Mouse (Mus musculus) cerebellum, adult (tissue): Measurements from ENCODE around the gene Washc4.
A peak's percentile ranks its signal among the peaks of the same experiment; 100 is the strongest.

Experiments used
- ATAC-seq: cut with Nextera tagmentation; 2 replicates; pipeline ENCODE4 v1.9.2; 2017; ENCODE audit warnings: mild to moderate bottlenecking, moderate library complexity, mixed read lengths; ENCODE audit not compliant: insufficient number of reproducible peaks, low FRiP score, low TSS enrichment

Gene Washc4

DNA sequence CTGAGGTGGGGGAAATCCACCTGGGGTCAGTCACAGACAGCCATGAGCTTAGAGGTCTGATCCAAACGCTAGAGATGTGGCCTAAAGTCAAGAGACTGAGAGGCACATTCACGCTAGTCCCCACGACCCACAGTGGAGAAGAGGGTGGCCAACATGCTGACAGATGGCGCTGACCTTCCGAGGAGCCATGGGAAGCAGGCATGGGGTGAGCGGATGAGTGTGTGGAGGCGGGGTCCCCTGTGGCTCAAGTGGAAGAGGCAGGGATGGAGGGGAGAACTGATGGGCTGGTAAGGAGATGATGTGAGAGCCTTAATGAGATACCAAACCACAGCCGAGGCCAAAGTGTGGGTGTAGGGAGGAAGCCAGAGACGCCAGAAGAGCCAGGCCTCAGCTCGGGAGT, 88.2 kb downstream of the Washc4 start:
- ATAC-seq: peak; percentile 24; the same call in 1 of the 2 replicates

DNA sequence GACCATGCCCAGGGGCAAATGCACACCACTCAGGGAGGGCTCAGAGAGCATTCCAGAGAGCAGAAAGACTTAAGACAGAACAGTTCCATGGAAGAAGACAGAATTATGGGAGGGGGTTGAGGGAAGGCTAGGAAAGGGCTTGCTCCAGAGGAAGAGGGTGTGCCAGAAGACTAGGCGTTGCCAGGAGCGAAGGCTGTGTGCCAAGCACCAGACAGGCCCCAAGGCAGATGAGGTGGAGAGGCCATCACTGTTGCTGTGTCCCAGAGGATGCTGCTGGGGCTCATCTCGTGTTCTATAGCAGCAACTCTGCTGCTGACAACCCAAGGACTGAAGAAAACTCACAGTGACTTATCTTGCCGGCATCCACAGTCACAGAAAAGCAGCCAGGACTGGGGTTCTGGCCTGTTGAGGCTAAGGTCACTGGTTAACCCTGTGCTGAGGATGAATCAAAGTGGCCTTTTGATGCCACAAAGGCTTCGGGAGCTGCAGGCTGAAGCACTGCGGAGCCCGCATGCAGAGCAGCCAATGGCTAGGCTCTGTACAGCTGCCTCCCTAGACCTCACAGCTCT, 89.3 kb downstream of the Washc4 start:
- ATAC-seq: no peak

DNA sequence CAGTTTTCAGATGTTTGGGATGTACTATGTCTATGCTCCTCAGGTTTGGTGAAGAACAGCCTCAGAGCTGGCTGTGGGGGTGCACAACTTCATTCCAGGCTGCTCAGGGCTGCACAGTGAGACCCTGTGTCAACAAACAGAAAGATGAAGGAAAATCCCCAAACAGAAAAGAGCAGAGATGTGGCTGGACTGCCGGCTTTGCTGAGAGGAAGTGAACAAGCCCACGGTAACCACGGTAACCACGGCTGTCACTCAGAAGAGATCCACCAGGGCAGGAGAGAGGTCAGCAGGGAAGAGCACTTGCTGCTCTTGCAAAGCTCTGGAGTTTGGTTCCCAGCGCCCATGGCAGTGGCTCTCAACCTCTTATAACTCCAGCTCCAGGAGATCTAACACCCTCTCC, 90.9 kb downstream of the Washc4 start:
- ATAC-seq: no peak

DNA sequence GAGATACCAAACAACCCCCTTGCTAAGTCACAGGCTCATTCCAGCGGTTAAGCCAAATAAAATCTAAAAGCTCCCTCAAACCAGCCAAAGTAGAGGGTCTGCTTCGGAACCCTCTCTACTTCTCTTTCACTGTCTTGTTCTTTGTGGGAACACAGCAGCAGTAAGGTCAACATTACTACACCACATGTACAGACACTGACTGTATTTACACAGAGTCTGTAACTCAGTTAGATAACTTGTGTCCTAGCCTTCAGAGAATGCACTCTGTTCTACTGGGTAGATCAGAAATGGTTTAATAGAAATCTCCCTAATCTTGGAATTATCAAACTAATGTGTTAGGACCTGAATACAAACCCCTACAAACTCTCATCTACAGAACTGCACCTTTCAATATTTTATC, 92.6 kb downstream of the Washc4 start:
- ATAC-seq: no peak

DNA sequence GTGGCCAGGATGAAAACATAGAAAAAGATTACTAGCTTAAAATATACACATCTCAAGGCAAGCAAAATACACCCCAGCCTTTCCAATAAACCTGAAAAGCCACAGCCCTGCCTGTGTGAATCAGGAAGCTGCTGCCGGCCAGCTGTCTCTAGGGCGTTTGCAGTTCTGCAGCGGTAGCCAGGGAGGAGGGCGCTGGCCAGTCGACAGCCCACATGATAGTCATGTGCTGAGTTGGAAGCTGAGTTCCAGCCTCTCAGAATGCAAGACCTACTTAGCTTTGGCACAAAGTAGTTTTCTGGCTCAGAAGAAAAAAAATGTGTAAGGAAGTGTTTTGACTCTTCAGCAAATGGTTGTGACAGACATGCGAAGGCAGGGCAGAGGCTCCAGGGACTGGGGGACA, 93.7 kb downstream of the Washc4 start:
- no peak for ATAC-seq

DNA sequence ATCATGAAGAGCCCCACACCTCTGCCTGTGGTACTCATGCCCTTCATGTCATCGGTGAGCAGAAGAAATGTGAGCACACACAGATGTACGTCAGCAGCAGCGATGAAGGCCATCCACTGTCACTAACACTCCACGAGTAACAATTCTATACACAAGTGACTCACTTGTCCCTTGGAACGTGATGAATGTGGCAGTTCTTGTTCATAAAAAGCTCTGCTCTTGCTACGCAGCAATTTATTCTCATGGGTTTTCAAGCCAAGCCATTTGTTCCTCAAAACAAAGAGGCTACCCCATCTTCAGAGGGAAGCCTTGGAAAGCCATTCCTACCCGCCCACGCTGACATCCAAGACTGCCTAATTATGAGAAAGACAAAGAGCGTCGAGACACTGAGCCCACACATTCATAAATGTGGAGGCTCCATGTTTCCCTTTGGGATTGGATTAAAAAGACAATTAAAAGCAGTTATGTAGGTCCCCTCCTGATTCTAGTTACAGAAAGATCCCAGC, 96.4 kb downstream of the Washc4 start:
- no peak for ATAC-seq

DNA sequence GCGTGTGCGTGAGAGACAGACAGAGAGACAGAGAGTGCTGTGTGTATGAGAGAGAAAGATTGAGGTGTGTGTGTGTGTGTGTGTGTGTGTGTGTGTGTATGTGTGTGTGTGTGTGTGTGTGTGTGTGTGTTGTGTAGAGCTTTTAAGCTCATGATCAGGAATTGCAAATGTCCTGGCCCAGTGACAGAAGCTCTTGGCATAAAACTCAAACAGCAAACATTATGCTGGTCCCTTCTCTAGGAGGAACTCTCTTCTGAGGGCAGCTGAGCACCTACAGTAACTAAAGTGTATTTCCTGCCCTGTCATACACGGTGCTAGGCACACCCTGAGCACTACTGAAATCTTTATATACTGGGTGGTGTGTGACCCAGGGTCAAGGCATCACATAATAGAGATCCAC, 98.1 kb downstream of the Washc4 start:
- ATAC-seq: no peak

DNA sequence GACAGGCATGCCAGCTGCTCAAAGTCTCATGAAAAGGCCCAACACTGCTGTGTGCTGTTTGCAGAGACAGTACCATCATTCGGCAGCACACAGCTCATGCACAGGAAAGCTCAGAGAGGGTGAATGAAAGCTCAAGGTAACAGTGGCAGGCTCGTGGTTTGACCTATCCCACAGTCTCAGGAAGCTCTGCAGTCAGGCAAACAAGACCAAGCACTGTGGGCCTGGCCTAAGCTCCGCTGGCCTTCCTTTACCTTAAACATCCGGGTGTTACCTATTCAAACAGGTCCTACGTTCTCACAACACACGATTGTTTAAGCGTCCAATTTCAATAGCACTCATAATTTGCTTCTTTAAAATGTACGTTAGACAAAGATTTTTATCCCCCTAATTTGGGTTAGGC, 100.6 kb downstream of the Washc4 start:
- no peak for ATAC-seq

DNA sequence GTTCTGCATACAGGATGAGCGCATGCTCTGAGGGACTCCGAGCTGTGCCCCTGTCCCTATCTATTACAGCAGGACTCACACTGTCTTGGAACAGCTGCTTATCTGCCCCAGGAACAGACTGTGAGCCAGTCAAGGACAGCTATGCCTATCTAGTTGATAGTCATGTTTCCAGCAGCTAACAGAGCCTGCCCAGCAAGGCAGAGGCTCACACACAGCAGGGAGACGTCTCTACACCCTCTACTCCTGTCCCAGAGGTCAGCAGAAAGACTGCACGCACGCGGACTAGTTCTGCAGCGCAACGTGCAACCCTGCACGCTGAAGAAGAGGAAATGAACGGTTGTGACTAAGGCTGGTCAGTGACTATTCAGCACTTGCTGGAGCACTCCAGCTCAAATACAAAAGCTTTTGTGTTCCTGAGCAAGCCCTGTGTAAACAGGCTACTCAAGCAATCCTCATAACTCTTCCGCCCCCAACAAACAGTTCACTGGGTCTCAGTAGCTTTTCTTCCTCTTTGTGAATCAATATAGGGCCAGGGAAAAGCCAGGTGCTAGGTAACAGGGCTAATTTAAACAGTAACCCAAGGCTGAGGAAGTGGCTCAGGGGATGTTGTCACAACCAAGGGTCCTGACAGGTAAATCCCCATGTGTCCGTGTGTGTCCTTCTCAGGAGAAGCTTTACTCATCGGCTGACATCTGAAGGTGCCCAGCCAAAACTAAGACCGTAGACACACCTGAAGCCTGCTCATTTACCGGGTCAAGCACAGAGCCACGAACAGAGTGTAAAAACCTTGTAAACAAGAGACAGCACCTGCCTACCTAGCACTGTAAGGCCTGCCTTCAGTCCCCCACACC, 101.5 kb downstream of the Washc4 start:
- ATAC-seq: no peak

DNA sequence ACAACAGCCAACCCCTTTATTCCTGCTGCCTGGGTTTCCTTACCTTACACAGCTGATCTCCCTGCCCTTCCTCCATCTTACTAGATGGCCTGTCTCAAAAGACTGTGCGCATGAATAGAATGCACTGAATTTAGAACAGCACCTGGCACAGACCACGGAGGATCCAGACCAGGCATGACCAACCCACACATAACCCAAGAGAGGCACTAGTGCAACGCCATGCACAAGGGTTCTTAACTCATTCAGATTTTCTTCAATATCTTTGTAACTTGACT, 102.1 kb downstream of the Washc4 start:
- no peak for ATAC-seq
